Mouse (Mus musculus) thymus, adult 2 months (tissue): ENCODE results near the gene Bmpr1a.

ENCODE experiments used
- CTCF ChIP-seq: fragments of 200-500 bp; IDR thresholded peaks from 2 replicates; pipeline ENCODE4 v1.5.1; 2012; ENCODE audit warnings: mild to moderate bottlenecking, control low read depth, low read length, moderate library complexity, borderline replicate concordance; ENCODE audit not compliant: control insufficient read depth, poor library complexity, insufficient read depth; ENCODE audit errors: extremely low read depth
- POLR2A ChIP-seq: fragments of 200-500 bp; IDR thresholded peaks from 2 replicates; pipeline ENCODE4 v1.6.1; 2012; ENCODE audit warnings: mild to moderate bottlenecking, low read length, control low read depth, moderate library complexity; ENCODE audit not compliant: control insufficient read depth, poor library complexity, insufficient read depth; ENCODE audit errors: extremely low read depth

DNA sequence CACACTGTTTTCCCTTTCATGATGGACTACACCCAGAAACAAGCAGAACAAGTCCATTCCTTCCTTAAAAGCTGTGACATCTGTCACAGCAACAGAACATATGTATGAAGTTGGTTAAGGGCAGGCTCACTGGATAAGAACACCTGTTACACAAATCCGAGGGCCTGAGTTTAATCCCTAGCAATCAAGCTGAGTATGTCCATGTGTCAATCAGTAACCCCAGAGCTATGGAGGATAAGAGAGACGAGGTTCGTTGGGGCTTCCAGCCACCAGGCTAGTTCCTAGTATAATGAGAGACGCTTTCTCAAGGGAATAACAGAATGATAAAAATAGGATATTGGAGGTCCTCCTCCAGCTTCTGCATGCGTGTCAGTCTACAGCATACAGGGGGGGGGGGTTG is 85.6 kb downstream of the Bmpr1a start:
- TF ChIP-seq CTCF (no peak), POLR2A (no peak)
